Comparison of ENCODE assay signal across 8 mouse cellular contexts in genomic region chr6:119481741-119482390, GRCm38 (mm10). TPM values are rescaled to one million over a fixed set of nuclear protein-coding genes. Genes with fewer than 3 reads are reported as not detected.
DNase-seq lines count a peak whose midpoint lies in the region; ATAC-seq and TF ChIP-seq lines count a peak whose summit lies in the region.
"Not testable (repeated sequence)": the region's sequence is repeated elsewhere in the genome, so short reads cannot be mapped to it uniquely, and the experiment has no call there.

No protein-coding gene starts in this region.

- H3K36me3 ChIP-seq in C2C12 (ENCODE audit: control insufficient read depth, insufficient read depth), result peaks cover 24% of the 10 kb centered on the region
- H3K36me3 ChIP-seq in embryonic facial prominence, embryonic 14.5 days (ENCODE audit: control insufficient read depth, insufficient read depth, low read length), result peaks cover 20% of the 10 kb centered on the region
- H3K36me3 ChIP-seq in heart, embryonic 15.5 days; midbrain, postnatal 0 days (ENCODE audit: insufficient read depth, low read length); stomach, postnatal 0 days (ENCODE audit: control insufficient read depth, insufficient read depth, low read length): not testable (repeated sequence)
- peaks cover 22% of the 10 kb centered on the region for H3K36me3 ChIP-seq in kidney, embryonic 15.5 days
- H3K36me3 ChIP-seq in liver, embryonic 15.5 days (replicated peaks), result peaks cover 15% of the 10 kb centered on the region

- DNase-seq in adrenal gland, postnatal 10 days, result peak; percentile 38
- DNase-seq in embryonic facial prominence, embryonic 14.5 days (ENCODE audit: low spot score), result peak; percentile 52
- not testable (repeated sequence) for DNase-seq in midbrain, postnatal 0 days (ENCODE audit: low spot score); stomach, postnatal 0 days (ENCODE audit: low spot score)

- H3K27me3 ChIP-seq in C2C12 (ENCODE audit: control insufficient read depth, insufficient read depth, insufficient read length); embryonic facial prominence, embryonic 14.5 days (replicated peaks; ENCODE audit: control insufficient read depth, insufficient read depth, low read length); heart, embryonic 15.5 days; kidney, embryonic 15.5 days; liver, embryonic 15.5 days; midbrain, postnatal 0 days (ENCODE audit: insufficient read depth, low read length); stomach, postnatal 0 days (ENCODE audit: control insufficient read depth, insufficient read depth, low read length): not testable (repeated sequence)

- 5% methylated on average over 10 of the region's 10 CpGs for WGBS in embryonic facial prominence, embryonic 14.5 days
- 8% methylated on average over 10 of the region's 10 CpGs for WGBS in heart, embryonic 15.5 days
- 2% methylated on average over 10 of the region's 10 CpGs for WGBS in kidney, embryonic 15.5 days
- WGBS in liver, embryonic 15.5 days (ENCODE audit: insufficient replicate concordance), result 4% methylated on average over 10 of the region's 10 CpGs
- WGBS in midbrain, postnatal 0 days, result 5% methylated on average over 10 of the region's 10 CpGs
- WGBS in stomach, postnatal 0 days, result 9% methylated on average over 10 of the region's 10 CpGs

- not testable (repeated sequence) for TF ChIP-seq EP300 in stomach, postnatal 0 days (optimal IDR thresholded peaks at IDR 0.05)

- peaks cover 19% of the 10 kb centered on the region for H3K4me1 ChIP-seq in embryonic facial prominence, embryonic 14.5 days (ENCODE audit: control insufficient read depth, insufficient read depth, low read length)
- H3K4me1 ChIP-seq in heart, embryonic 15.5 days (replicated peaks), result peaks cover 57% of the 10 kb centered on the region
- H3K4me1 ChIP-seq in kidney, embryonic 15.5 days, result peaks cover 76% of the 10 kb centered on the region
- H3K4me1 ChIP-seq in liver, embryonic 15.5 days (replicated peaks), result peaks cover 61% of the 10 kb centered on the region
- not testable (repeated sequence) for H3K4me1 ChIP-seq in midbrain, postnatal 0 days (ENCODE audit: insufficient read depth, low read length)
- H3K4me1 ChIP-seq in stomach, postnatal 0 days (replicated peaks; ENCODE audit: control insufficient read depth, insufficient read depth), result peaks cover 14% of the 10 kb centered on the region; the same call in 1 of the 2 replicates

- H3K4me2 ChIP-seq in embryonic facial prominence, embryonic 14.5 days (ENCODE audit: low read depth, low read length), result peak overlapping the region; percentile 100
- peak overlapping the region; percentile 94 for H3K4me2 ChIP-seq in heart, embryonic 15.5 days
- peak overlapping the region; percentile 98 for H3K4me2 ChIP-seq in kidney, embryonic 15.5 days
- H3K4me2 ChIP-seq in liver, embryonic 15.5 days, result peak overlapping the region; percentile 98
- H3K4me2 ChIP-seq in midbrain, postnatal 0 days (ENCODE audit: low read depth, low read length, poor library complexity, severe bottlenecking), result peak overlapping the region; percentile 95
- peak overlapping the region; percentile 41 for H3K4me2 ChIP-seq in stomach, postnatal 0 days (replicated peaks; ENCODE audit: low read depth)

- H3ac ChIP-seq in C2C12 (ENCODE audit: control insufficient read depth, insufficient read length, low read depth), result peak overlapping the region; percentile 39

- H3K79me2 ChIP-seq in C2C12 (ENCODE audit: control insufficient read depth, insufficient read depth), result peaks cover 53% of the 10 kb centered on the region

- TF ChIP-seq CTCF in C2C12 (IDR thresholded peaks at IDR 0.05; ENCODE audit: control insufficient read depth, insufficient read depth, insufficient read length); midbrain, postnatal 0 days (IDR thresholded peaks at IDR 0.05); stomach, postnatal 0 days (IDR thresholded peaks at IDR 0.05; ENCODE audit: low read depth): not testable (repeated sequence)

- peak overlapping the region; percentile 83 for H3K4me3 ChIP-seq in C2C12 (ENCODE audit: insufficient read depth, poor library complexity, severe bottlenecking)
- H3K4me3 ChIP-seq in embryonic facial prominence, embryonic 14.5 days (ENCODE audit: low read depth, low read length), result peak overlapping the region; percentile 81
- peak overlapping the region; percentile 88 for H3K4me3 ChIP-seq in heart, embryonic 15.5 days
- peak overlapping the region; percentile 86 for H3K4me3 ChIP-seq in kidney, embryonic 15.5 days (replicated peaks)
- H3K4me3 ChIP-seq in liver, embryonic 15.5 days (replicated peaks), result peak overlapping the region; percentile 82
- peak overlapping the region; percentile 88 for H3K4me3 ChIP-seq in midbrain, postnatal 0 days (ENCODE audit: low read depth, low read length)
- peak overlapping the region; percentile 8; the same call in 1 of the 2 replicates for H3K4me3 ChIP-seq in stomach, postnatal 0 days (ENCODE audit: low read depth, low read length)

- peak overlapping the region; percentile 46 for H3K9ac ChIP-seq in embryonic facial prominence, embryonic 14.5 days (ENCODE audit: low read depth, low read length)
- H3K9ac ChIP-seq in heart, embryonic 15.5 days, result peak overlapping the region; percentile 18; the same call in 1 of the 2 replicates
- H3K9ac ChIP-seq in kidney, embryonic 15.5 days, result peak overlapping the region; percentile 23; the same call in 1 of the 2 replicates
- H3K9ac ChIP-seq in liver, embryonic 15.5 days, result 0 out of 2 replicates have a peak overlapping the region, but pooled peaks have one; percentile 25
- H3K9ac ChIP-seq in midbrain, postnatal 0 days (replicated peaks; ENCODE audit: low read length, poor library complexity, severe bottlenecking); stomach, postnatal 0 days (ENCODE audit: low read length): not testable (repeated sequence)

- H3K27ac ChIP-seq in embryonic facial prominence, embryonic 14.5 days (replicated peaks; ENCODE audit: low read depth, low read length); heart, embryonic 15.5 days; kidney, embryonic 15.5 days; liver, embryonic 15.5 days (replicated peaks); midbrain, postnatal 0 days (ENCODE audit: low read depth, low read length); stomach, postnatal 0 days (replicated peaks): not testable (repeated sequence)

- peaks cover 36% of the 10 kb centered on the region for H3K79me3 ChIP-seq in C2C12 (ENCODE audit: low read depth)

- not testable (repeated sequence) for H3K9me3 ChIP-seq in embryonic facial prominence, embryonic 14.5 days (ENCODE audit: control insufficient read depth, low read length); heart, embryonic 15.5 days (replicated peaks); kidney, embryonic 15.5 days (replicated peaks); liver, embryonic 15.5 days (replicated peaks); midbrain, postnatal 0 days (ENCODE audit: low read length); stomach, postnatal 0 days (ENCODE audit: control insufficient read depth, low read length)

- ATAC-seq in embryonic facial prominence, embryonic 14.5 days (ENCODE audit: low read depth); heart, embryonic 15.5 days (replicated peaks; ENCODE audit: insufficient number of reproducible peaks, insufficient read depth, low FRiP score, low read depth); kidney, embryonic 15.5 days (replicated peaks; ENCODE audit: low FRiP score); liver, embryonic 15.5 days (ENCODE audit: insufficient read depth); midbrain, postnatal 0 days (ENCODE audit: low FRiP score); stomach, postnatal 0 days (ENCODE audit: low FRiP score, low TSS enrichment): not testable (repeated sequence)

RNA-seq across cellular contexts. Expression of gene Fbxl14, which starts 2.4 kb away (rescaled TPM):
- polyA plus RNA-seq in C2C12 (2012; fragmentation: generic; extraction: Trizol), result 22.7 TPM
- total RNA-seq in adrenal gland, postnatal 10 days (2021), result 10 to 100 TPM; 26.8 to 30.0 TPM
- polyA plus RNA-seq in embryonic facial prominence, embryonic 14.5 days (2014; fragmentation: Nextera tagmentation; extraction: Ambion mirVana), result 6.2 and 7.5 TPM in 2 replicates
- polyA plus RNA-seq in heart, embryonic 15.5 days (2015; fragmentation: Nextera tagmentation; extraction: Ambion mirVana), result 2.7 and 3.1 TPM in 2 replicates
- 5.0 and 6.1 TPM in 2 replicates for polyA plus RNA-seq in kidney, embryonic 15.5 days (2015; fragmentation: Nextera tagmentation; extraction: Ambion mirVana)
- polyA plus RNA-seq in liver, embryonic 15.5 days (2015; fragmentation: Nextera tagmentation; extraction: Ambion mirVana), result 2.1 and 2.4 TPM in 2 replicates
- total RNA-seq in midbrain, postnatal 0 days (2014; rRNA removed), result 45.9 and 48.2 TPM in 2 replicates
- 1.7 TPM in 2 replicates for polyA plus RNA-seq in midbrain, postnatal 0 days (2015; fragmentation: Nextera tagmentation; extraction: Ambion mirVana)
- 2.9 TPM in 2 replicates for polyA plus RNA-seq in stomach, postnatal 0 days (2015; fragmentation: Nextera tagmentation; extraction: Ambion mirVana)

Comparison
In these comparisons a context has a peak if more than half of its experiments do, and no peak if none do; other contexts are left out.
1. H3K4me3 ChIP-seq: peak in every context shown above with its lines; median percentile 88 in heart, embryonic 15.5 days; 88 in midbrain, postnatal 0 days; 86 in kidney, embryonic 15.5 days; 83 in C2C12; 82 in liver, embryonic 15.5 days; 81 in embryonic facial prominence, embryonic 14.5 days; 8 in stomach, postnatal 0 days.
2. H3K4me2 ChIP-seq: peak in every context shown above with its lines; median percentile 100 in embryonic facial prominence, embryonic 14.5 days; 98 in kidney, embryonic 15.5 days; 98 in liver, embryonic 15.5 days; 95 in midbrain, postnatal 0 days; 94 in heart, embryonic 15.5 days; 41 in stomach, postnatal 0 days.